Mouse (Mus musculus): Measurements from ENCODE around the gene Slc39a11. TPM values are rescaled to one million over a fixed set of nuclear protein-coding genes. Genes with fewer than 3 reads are reported as not detected.

Slc39a11 gene
- polyA plus RNA-seq, 1 experiment from 2014 or later, result 25.4 TPM

- Histone ChIP-seq H3K9me3 (ENCODE audit: low read length) (no peaks in the 10 kb centered on the region), H3K4me2 (replicated peaks; ENCODE audit: low read depth, low read length) (no peak overlapping the region), H3K27me3 (ENCODE audit: insufficient read depth, low read length) (no peaks in the 10 kb centered on the region), H3K4me3 (ENCODE audit: low read length) (no peak overlapping the region), H3K4me1 (ENCODE audit: insufficient read depth, low read length) (0 out of 2 replicates have a peak, but pooled peaks cover 5% of the 10 kb centered on the region), H3K36me3 (ENCODE audit: insufficient read depth, low read length) (no peaks in the 10 kb centered on the region), H3K9ac (replicated peaks; ENCODE audit: low read length) (no peak overlapping the region), H3K27ac (ENCODE audit: low read length) (no peak overlapping the region)
- ATAC-seq (ENCODE audit: low FRiP score, low TSS enrichment), result no peak; the same call in 1 of the 2 replicates
- WGBS, result 75% methylated on average over 11 of the region's 11 CpGs
Observed at GRCm38 (mm10) chr11:113510969-113511625, 138.8 kb downstream of the Slc39a11 start.

DNA sequence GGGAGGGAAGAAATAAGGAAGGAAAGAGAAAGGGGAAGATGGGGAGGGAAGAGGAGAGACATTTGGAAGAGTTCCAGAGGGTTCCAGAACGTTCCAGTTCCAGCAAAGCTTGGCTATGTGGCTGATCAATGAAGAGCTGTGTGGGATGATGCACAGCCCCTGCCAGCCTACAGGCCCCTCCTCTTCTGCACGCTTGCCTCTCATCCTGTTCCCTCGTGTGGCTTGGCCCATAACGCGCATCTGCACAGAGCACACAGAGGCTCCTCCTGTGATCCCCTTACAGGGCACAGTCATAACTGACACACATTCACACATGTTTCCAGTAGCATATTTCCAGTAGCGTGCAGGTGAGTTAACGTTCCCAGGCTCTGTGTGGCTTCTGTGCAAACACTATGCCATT, 139.6 kb downstream of the Slc39a11 start:
- no peaks in the 10 kb centered on the region for H3K9me3 ChIP-seq (ENCODE audit: low read length)
- no peak for ATAC-seq (ENCODE audit: low FRiP score, low TSS enrichment)
- H3K9ac ChIP-seq (replicated peaks; ENCODE audit: low read length), result no peak overlapping the region
- H3K27ac ChIP-seq (ENCODE audit: low read length), result no peak overlapping the region
- WGBS, result 64% methylated on average over 7 of the region's 7 CpGs
- H3K4me2 ChIP-seq (replicated peaks; ENCODE audit: low read depth, low read length), result no peak overlapping the region
- 0 out of 2 replicates have a peak, but pooled peaks cover 5% of the 10 kb centered on the region for H3K4me1 ChIP-seq (ENCODE audit: insufficient read depth, low read length)
- H3K27me3 ChIP-seq (ENCODE audit: insufficient read depth, low read length), result no peaks in the 10 kb centered on the region
- no peaks in the 10 kb centered on the region for H3K36me3 ChIP-seq (ENCODE audit: insufficient read depth, low read length)
- no peak overlapping the region for H3K4me3 ChIP-seq (ENCODE audit: low read length)

- H3K27ac ChIP-seq (ENCODE audit: low read length), result no peak overlapping the region
- H3K27me3 ChIP-seq (ENCODE audit: insufficient read depth, low read length), result no peaks in the 10 kb centered on the region
- no peak overlapping the region for H3K9ac ChIP-seq (replicated peaks; ENCODE audit: low read length)
- no peaks in the 10 kb centered on the region for H3K36me3 ChIP-seq (ENCODE audit: insufficient read depth, low read length)
- H3K4me3 ChIP-seq (ENCODE audit: low read length), result no peak overlapping the region
- 0 out of 2 replicates have a peak, but pooled peaks cover 5% of the 10 kb centered on the region for H3K4me1 ChIP-seq (ENCODE audit: insufficient read depth, low read length)
- no peaks in the 10 kb centered on the region for H3K9me3 ChIP-seq (ENCODE audit: low read length)
- 81% methylated on average over 11 of the region's 11 CpGs for WGBS
- H3K4me2 ChIP-seq (replicated peaks; ENCODE audit: low read depth, low read length), result no peak overlapping the region
- ATAC-seq (ENCODE audit: low FRiP score, low TSS enrichment), result no peak
Observed at GRCm38 (mm10) chr11:113507716-113508480, 142.0 kb downstream of the Slc39a11 start.

GRCm38 (mm10) chr11:113505551-113506160, 144.2 kb downstream of the Slc39a11 start:
- WGBS, result 89% methylated on average over 12 of the region's 12 CpGs
- no peak overlapping the region for H3K9ac ChIP-seq (replicated peaks; ENCODE audit: low read length)
- no peaks in the 10 kb centered on the region for H3K27me3 ChIP-seq (ENCODE audit: insufficient read depth, low read length)
- H3K36me3 ChIP-seq (ENCODE audit: insufficient read depth, low read length), result no peaks in the 10 kb centered on the region
- ATAC-seq (ENCODE audit: low FRiP score, low TSS enrichment), result no peak
- H3K27ac ChIP-seq (ENCODE audit: low read length), result no peak overlapping the region
- H3K4me2 ChIP-seq (replicated peaks; ENCODE audit: low read depth, low read length), result no peak overlapping the region
- H3K4me3 ChIP-seq (ENCODE audit: low read length), result no peak overlapping the region
- H3K9me3 ChIP-seq (ENCODE audit: low read length), result no peaks in the 10 kb centered on the region
- peaks cover 9% of the 10 kb centered on the region; the same call in 1 of the 2 replicates for H3K4me1 ChIP-seq (ENCODE audit: insufficient read depth, low read length)

DNA sequence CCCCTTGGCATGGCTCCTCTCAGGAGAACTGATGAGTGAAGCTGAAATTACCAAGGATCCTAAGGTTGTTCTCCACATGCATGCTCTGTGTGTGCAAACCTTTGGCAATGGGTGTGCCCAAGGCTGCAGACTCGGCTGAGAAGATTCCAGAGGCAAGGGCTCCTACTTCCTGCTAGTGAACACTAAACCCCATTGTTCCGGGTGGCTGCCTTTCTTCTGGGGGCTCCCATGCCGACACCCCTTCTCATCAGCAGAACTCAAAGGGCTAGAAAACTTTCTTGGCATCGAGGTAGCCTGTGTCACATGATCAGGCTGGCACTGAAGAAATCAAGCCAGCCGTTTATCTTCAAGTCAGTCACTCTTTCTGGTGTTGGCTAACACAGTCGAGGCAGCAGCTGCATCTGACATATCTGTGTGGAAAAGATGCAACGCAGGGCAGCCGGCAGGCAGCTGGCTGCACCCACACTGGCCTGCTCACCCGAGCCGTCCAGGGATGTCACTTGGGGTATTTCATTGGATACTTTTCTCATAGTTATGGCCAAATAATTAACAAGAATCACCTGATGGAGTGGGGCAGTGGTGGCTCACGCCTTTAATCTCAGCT, 145.3 kb downstream of the Slc39a11 start:
- Histone ChIP-seq H3K4me2 (replicated peaks; ENCODE audit: low read depth, low read length) (no peak overlapping the region), H3K4me1 (ENCODE audit: insufficient read depth, low read length) (peaks cover 9% of the 10 kb centered on the region; the same call in 1 of the 2 replicates), H3K9ac (replicated peaks; ENCODE audit: low read length) (no peak overlapping the region), H3K36me3 (ENCODE audit: insufficient read depth, low read length) (no peaks in the 10 kb centered on the region), H3K27ac (ENCODE audit: low read length) (no peak overlapping the region), H3K4me3 (ENCODE audit: low read length) (no peak overlapping the region), H3K27me3 (ENCODE audit: insufficient read depth, low read length) (no peaks in the 10 kb centered on the region), H3K9me3 (ENCODE audit: low read length) (no peaks in the 10 kb centered on the region)
- no peak for ATAC-seq (ENCODE audit: low FRiP score, low TSS enrichment)
- 54% methylated on average over 11 of the region's 11 CpGs for WGBS

DNA sequence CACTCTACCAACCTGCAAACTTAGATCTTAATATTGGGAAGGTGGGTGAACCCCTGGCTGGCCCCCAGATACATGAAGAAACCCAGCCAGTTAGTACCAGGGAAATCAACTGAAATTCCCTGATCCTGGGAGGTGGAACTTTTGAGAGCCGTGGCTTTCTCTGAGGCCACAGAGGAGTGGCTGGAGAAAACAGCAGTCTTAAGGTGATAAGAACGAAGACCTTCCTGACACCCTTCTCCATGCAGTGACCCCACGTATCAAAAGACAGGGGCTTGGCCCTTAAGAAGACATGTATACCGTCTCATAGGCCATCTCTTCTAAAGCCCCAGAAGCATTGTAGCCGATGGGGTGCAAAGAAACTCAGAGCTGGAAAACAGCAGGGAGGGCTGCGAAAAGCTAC, 146.9 kb downstream of the Slc39a11 start:
- ATAC-seq (ENCODE audit: low FRiP score, low TSS enrichment), result no peak
- no peaks in the 10 kb centered on the region for H3K36me3 ChIP-seq (ENCODE audit: insufficient read depth, low read length)

GRCm38 (mm10) chr11:113500631-113501305, 149.1 kb downstream of the Slc39a11 start:
- Histone ChIP-seq H3K4me2 (replicated peaks; ENCODE audit: low read depth, low read length) (no peak overlapping the region), H3K27ac (ENCODE audit: low read length) (no peak overlapping the region), H3K4me3 (ENCODE audit: low read length) (no peak overlapping the region), H3K4me1 (ENCODE audit: insufficient read depth, low read length) (peaks cover 9% of the 10 kb centered on the region; the same call in 1 of the 2 replicates), H3K27me3 (ENCODE audit: insufficient read depth, low read length) (no peaks in the 10 kb centered on the region), H3K36me3 (ENCODE audit: insufficient read depth, low read length) (no peaks in the 10 kb centered on the region), H3K9me3 (ENCODE audit: low read length) (no peaks in the 10 kb centered on the region), H3K9ac (replicated peaks; ENCODE audit: low read length) (no peak overlapping the region)
- WGBS, result 75% methylated on average over 20 of the region's 20 CpGs
- no peak for ATAC-seq (ENCODE audit: low FRiP score, low TSS enrichment)

More for the DNA sequence above, 146.9 kb downstream of the Slc39a11 start:
- Histone ChIP-seq H3K27ac (ENCODE audit: low read length) (no peak overlapping the region), H3K4me2 (replicated peaks; ENCODE audit: low read depth, low read length) (no peak overlapping the region), H3K9me3 (ENCODE audit: low read length) (no peaks in the 10 kb centered on the region), H3K9ac (replicated peaks; ENCODE audit: low read length) (no peak overlapping the region), H3K4me1 (ENCODE audit: insufficient read depth, low read length) (peaks cover 9% of the 10 kb centered on the region; the same call in 1 of the 2 replicates), H3K27me3 (ENCODE audit: insufficient read depth, low read length) (no peaks in the 10 kb centered on the region), H3K4me3 (ENCODE audit: low read length) (no peak overlapping the region)
- WGBS, result 80% methylated on average over 6 of the region's 6 CpGs

- no peak overlapping the region for H3K4me2 ChIP-seq (replicated peaks; ENCODE audit: low read depth, low read length)
- H3K36me3 ChIP-seq (ENCODE audit: insufficient read depth, low read length), result no peaks in the 10 kb centered on the region
- no peaks in the 10 kb centered on the region for H3K9me3 ChIP-seq (ENCODE audit: low read length)
- H3K9ac ChIP-seq (replicated peaks; ENCODE audit: low read length), result no peak overlapping the region
- H3K27ac ChIP-seq (ENCODE audit: low read length), result no peak overlapping the region
- 70% methylated on average over 9 of the region's 9 CpGs for WGBS
- ATAC-seq (ENCODE audit: low FRiP score, low TSS enrichment), result no peak
- H3K4me1 ChIP-seq (ENCODE audit: insufficient read depth, low read length), result peaks cover 9% of the 10 kb centered on the region; the same call in 1 of the 2 replicates
- H3K4me3 ChIP-seq (ENCODE audit: low read length), result no peak overlapping the region
- no peaks in the 10 kb centered on the region for H3K27me3 ChIP-seq (ENCODE audit: insufficient read depth, low read length)
Observed at GRCm38 (mm10) chr11:113498889-113499288, 151.0 kb downstream of the Slc39a11 start.

GRCm38 (mm10) chr11:113494021-113494546, 155.8 kb downstream of the Slc39a11 start:
- Histone ChIP-seq H3K27me3 (ENCODE audit: insufficient read depth, low read length) (no peaks in the 10 kb centered on the region), H3K9ac (replicated peaks; ENCODE audit: low read length) (no peak overlapping the region), H3K4me3 (ENCODE audit: low read length) (no peak overlapping the region), H3K4me1 (ENCODE audit: insufficient read depth, low read length) (no peaks in the 10 kb centered on the region), H3K27ac (ENCODE audit: low read length) (no peak overlapping the region), H3K36me3 (ENCODE audit: insufficient read depth, low read length) (no peaks in the 10 kb centered on the region), H3K4me2 (replicated peaks; ENCODE audit: low read depth, low read length) (no peak overlapping the region), H3K9me3 (ENCODE audit: low read length) (no peaks in the 10 kb centered on the region)
- ATAC-seq (ENCODE audit: low FRiP score, low TSS enrichment), result no peak
- WGBS, result 79% methylated on average over 12 of the region's 12 CpGs

Measured in kidney, embryonic 16.5 days (tissue).